Mouse (Mus musculus) mature B cell (primary cell): ENCODE data around the gene Ap5s1.
"Not testable (repeated sequence)": the region's sequence is repeated elsewhere in the genome, so short reads cannot be mapped to it uniquely, and the experiment has no call there.

Source experiments
- in situ Hi-C: fragments of 300-500 bp; cut with MboI; formaldehyde crosslinking; loops from 2 replicates; pipeline ENCODE4 v1.14.3; 2019

The Ap5s1 gene

GRCm38 (mm10) chr2:131221853-131222515, 15.1 kb downstream of the Ap5s1 start:
- in situ Hi-C loops = no loop called here

GRCm38 (mm10) chr2:131222562-131222961, 15.7 kb downstream of the Ap5s1 start:
- in situ Hi-C loops = no loop called here

GRCm38 (mm10) chr2:131223569-131223968, 16.7 kb downstream of the Ap5s1 start:
- in situ Hi-C loops = no loop called here

- in situ Hi-C loops = no loop called here
These were observed 18.3 kb downstream of the Ap5s1 start for GRCm38 (mm10) chr2:131225178-131225577.

- in situ Hi-C loops = not testable (repeated sequence)
These were observed 19.8 kb downstream of the Ap5s1 start for GRCm38 (mm10) chr2:131226669-131227068.

- in situ Hi-C loops = no loop called here
These were observed 20.4 kb downstream of the Ap5s1 start for GRCm38 (mm10) chr2:131227243-131227642.

- in situ Hi-C loops = no loop called here
These were observed 25.7 kb downstream of the Ap5s1 start for GRCm38 (mm10) chr2:131232558-131232957.

- in situ Hi-C loops = no loop called here
These were observed 26.6 kb downstream of the Ap5s1 start, which contains the start of gene Mavs for GRCm38 (mm10) chr2:131233307-131234126. TSS of gene Mavs (plus strand) at chr2:131234063.

- in situ Hi-C loops = no loop called here
These were observed 27.3 kb downstream of the Ap5s1 start for GRCm38 (mm10) chr2:131234127-131234650.

GRCm38 (mm10) chr2:131234970-131235635, 28.2 kb downstream of the Ap5s1 start:
- in situ Hi-C loops = no loop called here

- in situ Hi-C loops = no loop called here
These were observed 35.3 kb downstream of the Ap5s1 start for GRCm38 (mm10) chr2:131242180-131242579.

GRCm38 (mm10) chr2:131242929-131243328, 36.1 kb downstream of the Ap5s1 start:
- in situ Hi-C loops = no loop called here

- in situ Hi-C loops = loop anchor here (5.0 kb wide), 1 partner anchor 157 kb away; no protein-coding TSS in a partner anchor
These were observed 46.9 kb downstream of the Ap5s1 start for GRCm38 (mm10) chr2:131253681-131254328.

GRCm38 (mm10) chr2:131254329-131254713, 47.4 kb downstream of the Ap5s1 start:
- in situ Hi-C loops = loop anchor here (5.0 kb wide), 1 partner anchor 157 kb away; no protein-coding TSS in a partner anchor

GRCm38 (mm10) chr2:131255738-131256137, 48.9 kb downstream of the Ap5s1 start:
- in situ Hi-C loops = no loop called here

- in situ Hi-C loops = no loop called here
These were observed 51.8 kb downstream of the Ap5s1 start for GRCm38 (mm10) chr2:131258693-131259092.

GRCm38 (mm10) chr2:131260544-131261307, 53.8 kb downstream of the Ap5s1 start:
- in situ Hi-C loops = no loop called here

GRCm38 (mm10) chr2:131261481-131262212, 54.8 kb downstream of the Ap5s1 start:
- in situ Hi-C loops = no loop called here

GRCm38 (mm10) chr2:131262213-131262672, 55.4 kb downstream of the Ap5s1 start, which contains the start of gene Pank2:
TSS of gene Pank2 (plus strand) at chr2:131262495.
- in situ Hi-C loops = no loop called here
